ENCODE assay signal across 8 mouse cellular contexts in the genomic region with DNA sequence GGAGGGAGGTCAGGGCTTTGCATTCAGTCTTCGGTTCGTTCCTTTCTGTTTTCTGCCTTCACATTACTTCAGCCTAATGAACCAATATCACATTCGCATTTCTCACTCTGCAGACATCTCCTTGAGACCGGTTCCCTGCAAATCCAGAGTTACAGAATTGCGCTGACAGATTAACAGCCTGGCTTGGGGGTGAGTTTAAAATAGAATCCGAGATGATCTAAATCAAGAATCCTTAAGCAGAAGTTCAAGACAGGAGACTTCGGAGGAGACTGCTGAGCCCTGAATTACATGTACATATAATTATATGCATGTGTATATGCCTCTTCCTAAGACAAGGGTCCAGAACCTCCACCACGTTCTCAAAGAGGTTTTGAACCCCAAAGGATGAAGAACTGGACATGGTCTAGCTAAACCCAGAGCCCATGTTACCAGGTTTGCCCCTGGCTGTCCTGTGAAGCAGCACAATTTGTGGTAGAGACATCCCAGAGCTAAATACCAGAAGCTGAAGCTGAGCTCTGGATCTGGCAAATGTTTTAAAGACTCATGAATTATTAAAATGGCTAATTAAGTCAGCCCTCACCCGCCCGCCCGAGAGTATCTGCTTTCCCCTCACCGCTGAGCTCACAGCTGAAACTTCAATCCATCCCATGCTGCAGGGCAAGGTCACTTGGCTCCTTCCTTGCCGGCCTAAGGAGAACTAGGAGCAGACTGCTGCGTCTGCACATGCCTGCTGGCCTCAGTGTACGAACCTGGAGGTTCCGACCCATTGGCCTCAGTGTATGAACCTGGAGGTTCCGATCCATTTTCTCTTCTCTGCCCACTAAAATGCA. TPM values are rescaled to one million over a fixed set of nuclear protein-coding genes. Genes with fewer than 3 reads are reported as not detected.
DNase-seq lines count a peak whose midpoint lies in the region; ATAC-seq and TF ChIP-seq lines count a peak whose summit lies in the region.
"Had no signal": no experiment of that assay in that cellular context is flagged by ENCODE, and none has a peak within 500 bp of the region (broad histone marks: within the 10 kb centered on the region; RNA-seq: fewer than 3 reads in every experiment).

No protein-coding gene starts in this region.

- ATAC-seq in hindbrain, embryonic 12.5 days (ENCODE audit: low FRiP score) = peak; percentile 55; the same call in 1 of the 2 replicates
- no peak for ATAC-seq in limb, embryonic 15.5 days (ENCODE audit: insufficient number of reproducible peaks, low FRiP score, low TSS enrichment, low read depth)

- TF ChIP-seq RAD21 in CH12.LX (IDR thresholded peaks at IDR 0.05; ENCODE audit: low read depth, low read length) = no peak

- TF ChIP-seq EP300 in CH12.LX (IDR thresholded peaks at IDR 0.05; ENCODE audit: low read length) = no peak

- H3K36me3 ChIP-seq in CH12.LX (replicated peaks in 1 of 2; ENCODE audit: control insufficient read depth in 1 of 2, insufficient read depth in 1 of 2, low read length in 1 of 2) = no peaks in the 10 kb centered on the region
- no peaks in the 10 kb centered on the region for H3K36me3 ChIP-seq in hindbrain, embryonic 12.5 days
- H3K36me3 ChIP-seq in limb, embryonic 15.5 days = no peaks in the 10 kb centered on the region
- H3K36me3 ChIP-seq: liver, embryonic 15.5 days had no signal

- dilution Hi-C loops in CH12.LX (cut with MboI; ENCODE audit: extremely low pct_ligation_motif_present, extremely low pct_unique_long_range_greater_than_20kb, low sequenced_read_pairs) = no loop called here

- H3K79me2 ChIP-seq in CH12.LX (replicated peaks; ENCODE audit: control insufficient read depth, extremely low read depth, insufficient read depth, poor library complexity, severe bottlenecking) = no peaks in the 10 kb centered on the region

- H3K27me3 ChIP-seq in CH12.LX (replicated peaks) = peaks cover 12% of the 10 kb centered on the region
- no peaks in the 10 kb centered on the region for H3K27me3 ChIP-seq in hindbrain, embryonic 12.5 days
- no peaks in the 10 kb centered on the region for H3K27me3 ChIP-seq in limb, embryonic 15.5 days

- no peaks in the 10 kb centered on the region for H3K9me3 ChIP-seq in CH12.LX (replicated peaks; ENCODE audit: low read length)
- H3K9me3 ChIP-seq in hindbrain, embryonic 12.5 days (replicated peaks) = no peaks in the 10 kb centered on the region
- no peaks in the 10 kb centered on the region for H3K9me3 ChIP-seq in limb, embryonic 15.5 days
- H3K9me3 ChIP-seq: liver, embryonic 15.5 days had no signal

- H3K4me2 ChIP-seq in CH12.LX (ENCODE audit: insufficient read depth, low read depth, poor library complexity, severe bottlenecking) = 0 out of 2 replicates have a peak overlapping the region, but pooled peaks have one; percentile 14
- peak overlapping the region; percentile 24 for H3K4me2 ChIP-seq in hindbrain, embryonic 12.5 days (replicated peaks)
- peak overlapping the region; percentile 42 for H3K4me2 ChIP-seq in limb, embryonic 15.5 days

- H3K4me1 ChIP-seq in CH12.LX (ENCODE audit: control insufficient read depth in 1 of 2, insufficient read depth in 2 of 2) = peaks cover 13 to 55% of the 10 kb centered on the region in 2 experiments
- peaks cover 37% of the 10 kb centered on the region for H3K4me1 ChIP-seq in hindbrain, embryonic 12.5 days
- H3K4me1 ChIP-seq in limb, embryonic 15.5 days = peaks cover 32% of the 10 kb centered on the region

- no peak for TF ChIP-seq CTCF in CH12.LX (conservative IDR thresholded peaks at IDR 0.05 in 1 of 2, IDR thresholded peaks at IDR 0.05 in 1 of 2; ENCODE audit: low read depth in 2 of 2, low read length in 2 of 2)
- no peak for TF ChIP-seq CTCF in brain, embryonic 14.5 days (IDR thresholded peaks at IDR 0.05; ENCODE audit: borderline replicate concordance, extremely low read depth, insufficient read depth, insufficient read length)

- in situ Hi-C loops in CH12.LX (cut with MboI; ENCODE audit: low pct_ligation_motif_present, low pct_unique_long_range_greater_than_20kb, low sequenced_read_pairs) = loop anchor here (5.0 kb wide), 1 partner anchor 41 kb away; no protein-coding TSS in a partner anchor

- 17% methylated on average over 17 of the region's 17 CpGs for WGBS in hindbrain, embryonic 12.5 days
- 26% methylated on average over 17 of the region's 17 CpGs for WGBS in limb, embryonic 15.5 days

- no peak overlapping the region for H3K9ac ChIP-seq in CH12.LX (ENCODE audit: insufficient read depth, low read depth)
- H3K9ac ChIP-seq in hindbrain, embryonic 12.5 days = no peak overlapping the region
- no peak overlapping the region for H3K9ac ChIP-seq in limb, embryonic 15.5 days
- H3K9ac ChIP-seq: liver, embryonic 15.5 days had no signal

- TF ChIP-seq POLR2A in CH12.LX (IDR thresholded peaks at IDR 0.05; ENCODE audit: low read depth, low read length) = no peak
- TF ChIP-seq POLR2A in brain, embryonic 14.5 days (IDR thresholded peaks at IDR 0.05; ENCODE audit: borderline replicate concordance, extremely low read depth, insufficient read depth, insufficient read length, poor library complexity, severe bottlenecking) = no peak

- no peak overlapping the region for H3K4me3 ChIP-seq in CH12.LX (replicated peaks in 1 of 3; ENCODE audit: low read depth in 2 of 3, low read length in 2 of 3, poor library complexity in 1 of 3)
- no peak overlapping the region for H3K4me3 ChIP-seq in hindbrain, embryonic 12.5 days
- peak overlapping the region; percentile 20 for H3K4me3 ChIP-seq in limb, embryonic 15.5 days
- H3K4me3 ChIP-seq: liver, embryonic 15.5 days had no signal

- DNase-seq in CH12.LX (ENCODE audit: extremely low read depth) = no peak
- DNase-seq in brain, embryonic 14.5 days (ENCODE audit: low read depth) = peak; percentile 85
- DNase-seq in yolk sac, embryonic 10.5 days (ENCODE audit: low spot score) = no peak
- no peak for DNase-seq in frontal cortex, postnatal 10 days (ENCODE audit: low spot score in 2 of 2)
- no peak for DNase-seq in heart, adult 11 months

- H3K27ac ChIP-seq in CH12.LX (ENCODE audit: insufficient read depth, low read depth) = no peak overlapping the region
- peak overlapping the region; percentile 36 for H3K27ac ChIP-seq in hindbrain, embryonic 12.5 days
- H3K27ac ChIP-seq in limb, embryonic 15.5 days = peak overlapping the region; percentile 77
- H3K27ac ChIP-seq: liver, embryonic 15.5 days had no signal

TF ChIP-seq in CH12.LX, 34 proteins besides CTCF, POLR2A, EP300 and RAD21:
- TF ChIP-seq ZNF384 (IDR thresholded peaks at IDR 0.05; ENCODE audit: low read depth, low read length) (no peak), MYC (IDR thresholded peaks at IDR 0.05; ENCODE audit: low read depth, low read length) (no peak)

RNA-seq across cellular contexts. Expression of gene Calm2, which starts 14.1 kb away (rescaled TPM):
- total RNA-seq in CH12.LX (2012; rRNA removed) (203 and 255 TPM in 2 replicates), CH12.LX (2014; rRNA removed) (546 and 623 TPM in 2 replicates)
- 604 and 634 TPM in 2 replicates for polyA plus RNA-seq in CH12.LX (2012; ENCODE audit: insufficient read length, low read depth)
- polyA plus RNA-seq in brain, embryonic 14.5 days (2012; rRNA removed) = 919 and 1,119 TPM in 2 replicates
- 1,282 and 1,370 TPM in 2 replicates for polyA plus RNA-seq in hindbrain, embryonic 12.5 days (2016; fragmentation: Nextera tagmentation; extraction: Ambion mirVana)
- polyA plus RNA-seq in limb, embryonic 15.5 days (2015; fragmentation: Nextera tagmentation; extraction: Ambion mirVana) = 938 and 964 TPM in 2 replicates

RNA-seq across cellular contexts. Expression of gene Stpg4, which starts 33.3 kb away (rescaled TPM):
- not detected in 2 replicates for total RNA-seq in CH12.LX (2012; rRNA removed)
- not detected in 2 replicates for total RNA-seq in CH12.LX (2014; rRNA removed)
- polyA plus RNA-seq in CH12.LX (2012; ENCODE audit: insufficient read length, low read depth) = not detected in 2 replicates
- polyA plus RNA-seq in brain, embryonic 14.5 days (2012; rRNA removed) = 0.16 TPM in 1 of 2 replicates, not detected in the other
- 0.34 TPM in 1 of 2 replicates, not detected in the other for polyA plus RNA-seq in hindbrain, embryonic 12.5 days (2016; fragmentation: Nextera tagmentation; extraction: Ambion mirVana)
- not detected in 2 replicates for polyA plus RNA-seq in limb, embryonic 15.5 days (2015; fragmentation: Nextera tagmentation; extraction: Ambion mirVana)
- polyA plus RNA-seq: liver, embryonic 15.5 days had no signal
